Mouse (Mus musculus) limb, embryonic 12.5 days (tissue): ENCODE measurements around the gene Tank. TPM values are rescaled to one million over a fixed set of nuclear protein-coding genes. Genes with fewer than 3 reads are reported as not detected.
A peak's percentile ranks its signal among the peaks of the same experiment; 100 is the strongest.

Experiments
- ATAC-seq: fragments of 200-750 bp; cut with Nextera tagmentation; 2 replicates; pipeline ENCODE4 v1.8.0; 2017; ENCODE audit warnings: low read depth, moderate TSS enrichment; ENCODE audit not compliant: insufficient number of reproducible peaks, insufficient read depth, low FRiP score, low TSS enrichment
- H3K27ac ChIP-seq: fragments of 300-500 bp; sonication (generic); 2 replicates; pipeline ENCODE4 v1.5.1; 2016; ENCODE audit warnings: mild to moderate bottlenecking, moderate library complexity
- H3K27me3 ChIP-seq: fragments of 300-500 bp; sonication (generic); 2 replicates; pipeline ENCODE4 v1.6.1; 2016; ENCODE audit warnings: mild to moderate bottlenecking, moderate library complexity
- H3K36me3 ChIP-seq: fragments of 300-500 bp; sonication (generic); 2 replicates; pipeline ENCODE4 v1.6.1; 2016; ENCODE audit warnings: mild to moderate bottlenecking, moderate library complexity
- H3K4me1 ChIP-seq: fragments of 300-500 bp; sonication (generic); replicated peaks from 2 replicates; pipeline ENCODE4 v1.6.1; 2016
- H3K4me2 ChIP-seq: fragments of 300-500 bp; sonication (generic); 2 replicates; pipeline ENCODE4 v1.6.1; 2016; ENCODE audit warnings: mild to moderate bottlenecking, moderate library complexity
- H3K4me3 ChIP-seq: fragments of 300-500 bp; sonication (generic); replicated peaks from 2 replicates; pipeline ENCODE4 v1.5.1; 2016; ENCODE audit warnings: mild to moderate bottlenecking
- H3K9ac ChIP-seq: fragments of 300-500 bp; sonication (generic); replicated peaks from 2 replicates; pipeline ENCODE4 v1.6.1; 2016; ENCODE audit warnings: mild to moderate bottlenecking, moderate library complexity
- H3K9me3 ChIP-seq: fragments of 300-500 bp; sonication (generic); 2 replicates; pipeline ENCODE4 v1.6.1; 2016; ENCODE audit warnings: mild to moderate bottlenecking, moderate library complexity
- WGBS: fragments of 180-500 bp; shearing (Covaris S2); methylation state at CpG from one replicate; pipeline ENCODE4 v1.1.7; 2016; 5-methylcytosine and 5-hydroxymethylcytosine counted together
- polyA plus RNA-seq: library from polyadenylated mRNA; unstranded; fragments of >200 nt; fragmentation: Nextera tagmentation; extraction: Ambion mirVana; gene quantifications from 2 replicates; pipeline ENCODE4 v1.2.1, GENCODE M21; 2016

The Tank gene
- polyA plus RNA-seq, 1 experiment from 2014 or later, result 25.3 TPM

DNA sequence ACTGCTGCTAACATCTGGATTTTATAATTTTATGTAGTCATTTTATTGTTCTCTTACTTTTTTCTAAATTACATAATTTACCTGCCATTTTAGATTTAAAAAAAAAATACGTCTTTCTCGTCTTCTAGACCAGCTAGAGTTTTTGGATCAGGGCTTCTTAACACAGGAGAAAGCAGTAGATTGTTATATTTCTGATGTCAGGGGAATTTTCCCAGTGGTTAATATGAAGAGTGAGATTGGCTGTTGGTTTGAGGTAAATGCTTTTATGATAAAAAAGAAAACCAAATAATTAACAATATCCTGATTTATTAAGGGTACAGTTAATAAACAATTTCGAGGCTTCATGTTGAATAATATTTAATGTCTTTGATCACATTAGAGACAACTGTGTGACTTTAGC lies 1.7 kb downstream of the Tank start:
- 63% methylated on average over 3 of the region's 3 CpGs for WGBS
- H3K4me1 ChIP-seq, result peaks cover 5% of the 10 kb centered on the region; the same call in 1 of the 2 replicates
- H3K27me3 ChIP-seq, result no peaks in the 10 kb centered on the region
- H3K9ac ChIP-seq, result no peak overlapping the region
- no peak for ATAC-seq
- no peak overlapping the region for H3K4me3 ChIP-seq
- no peak overlapping the region for H3K27ac ChIP-seq
- no peak overlapping the region for H3K4me2 ChIP-seq
- H3K36me3 ChIP-seq, result no peaks in the 10 kb centered on the region
- H3K9me3 ChIP-seq, result no peaks in the 10 kb centered on the region

DNA sequence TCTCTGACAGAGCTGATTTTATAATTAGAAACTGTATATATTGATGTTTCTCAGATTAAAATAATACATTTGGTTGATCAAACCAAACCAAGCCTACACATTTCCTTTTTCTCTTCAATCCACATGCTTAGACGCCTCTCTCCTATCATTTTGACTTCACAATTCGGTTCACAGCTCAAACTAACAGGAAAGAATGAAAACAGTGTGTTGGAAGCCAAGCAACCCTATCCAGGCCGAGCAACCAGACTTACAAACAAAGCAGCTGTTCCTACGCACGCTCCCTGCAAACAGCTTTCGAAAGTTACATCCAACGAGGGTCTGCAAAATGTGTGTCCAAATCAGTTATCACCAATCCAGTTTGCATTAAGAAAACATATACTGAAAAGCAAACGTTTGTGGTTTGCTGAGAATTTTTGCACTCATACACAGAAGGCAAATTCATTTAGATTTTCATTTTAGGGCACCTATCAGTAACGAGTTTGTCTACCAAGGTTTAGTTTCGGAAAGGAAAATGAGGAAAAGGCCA lies 2.2 kb downstream of the Tank start:
- ATAC-seq, result no peak

DNA sequence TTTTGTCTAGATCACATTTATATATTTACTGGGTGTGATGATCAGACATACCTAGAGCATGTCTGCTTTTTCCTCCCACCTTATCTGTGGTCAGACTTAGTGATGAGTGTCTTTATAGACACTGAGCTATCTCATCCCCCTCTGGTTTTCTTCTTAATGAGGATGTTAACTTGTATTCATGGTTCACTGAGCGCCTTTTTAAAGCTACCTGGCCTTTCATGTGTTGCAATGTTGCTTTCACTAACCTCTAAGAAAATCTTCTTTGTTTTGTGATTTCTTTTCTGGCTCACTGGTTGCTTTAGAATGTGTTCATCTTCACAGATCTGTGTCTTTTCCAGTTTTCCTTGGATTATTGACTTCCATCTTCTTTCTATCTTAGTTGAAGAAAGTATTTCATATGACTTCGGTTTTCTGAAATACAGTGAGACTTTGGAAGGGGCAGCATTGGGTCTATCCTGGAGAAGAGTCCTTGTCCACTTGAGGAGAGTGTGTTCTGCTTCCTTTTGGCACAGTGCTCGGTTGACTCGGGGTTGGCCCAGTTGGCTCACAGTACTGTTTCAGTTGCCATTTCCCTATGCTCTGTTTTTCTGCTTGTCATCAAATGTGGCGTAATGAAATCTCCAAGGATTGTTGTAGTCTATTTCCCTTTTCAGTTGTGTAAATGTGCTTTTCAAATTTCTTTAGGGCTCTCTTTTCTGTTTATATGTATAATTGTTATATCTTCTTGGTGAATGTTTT lies 4.4 kb downstream of the Tank start:
- no peak overlapping the region for H3K4me3 ChIP-seq
- peaks cover 5% of the 10 kb centered on the region; the same call in 1 of the 2 replicates for H3K4me1 ChIP-seq
- no peaks in the 10 kb centered on the region for H3K36me3 ChIP-seq
- 87% methylated on average over 5 of the region's 5 CpGs for WGBS
- H3K27me3 ChIP-seq, result no peaks in the 10 kb centered on the region
- ATAC-seq, result no peak
- no peak overlapping the region for H3K9ac ChIP-seq
- H3K4me2 ChIP-seq, result no peak overlapping the region
- no peaks in the 10 kb centered on the region for H3K9me3 ChIP-seq
- no peak overlapping the region for H3K27ac ChIP-seq

More for the DNA sequence above, 2.2 kb downstream of the Tank start:
- 69% methylated on average over 10 of the region's 10 CpGs for WGBS
- Histone ChIP-seq H3K4me1 (peaks cover 5% of the 10 kb centered on the region; the same call in 1 of the 2 replicates), H3K4me2 (no peak overlapping the region), H3K9me3 (no peaks in the 10 kb centered on the region), H3K36me3 (no peaks in the 10 kb centered on the region), H3K9ac (no peak overlapping the region), H3K4me3 (no peak overlapping the region), H3K27me3 (no peaks in the 10 kb centered on the region), H3K27ac (no peak overlapping the region)

DNA sequence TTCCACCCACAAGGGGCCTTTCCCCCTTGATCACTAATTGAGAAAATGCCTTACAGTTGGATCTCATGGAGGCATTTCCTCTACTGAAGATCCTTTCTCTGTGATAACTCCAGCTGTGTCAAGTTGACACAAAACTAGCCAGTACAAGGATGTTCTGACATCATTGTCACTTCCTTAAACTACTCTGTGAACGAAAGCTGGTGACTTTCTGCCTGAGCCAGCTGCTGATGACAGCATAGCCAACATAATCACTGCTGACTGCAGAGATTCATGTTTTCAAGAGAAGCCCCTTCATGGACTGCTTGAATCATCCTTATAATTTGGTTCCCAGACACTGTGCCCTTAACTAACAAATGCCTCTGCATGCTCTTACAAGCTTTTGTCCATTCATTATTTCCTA lies 7.1 kb downstream of the Tank start:
- no peak overlapping the region for H3K27ac ChIP-seq

DNA sequence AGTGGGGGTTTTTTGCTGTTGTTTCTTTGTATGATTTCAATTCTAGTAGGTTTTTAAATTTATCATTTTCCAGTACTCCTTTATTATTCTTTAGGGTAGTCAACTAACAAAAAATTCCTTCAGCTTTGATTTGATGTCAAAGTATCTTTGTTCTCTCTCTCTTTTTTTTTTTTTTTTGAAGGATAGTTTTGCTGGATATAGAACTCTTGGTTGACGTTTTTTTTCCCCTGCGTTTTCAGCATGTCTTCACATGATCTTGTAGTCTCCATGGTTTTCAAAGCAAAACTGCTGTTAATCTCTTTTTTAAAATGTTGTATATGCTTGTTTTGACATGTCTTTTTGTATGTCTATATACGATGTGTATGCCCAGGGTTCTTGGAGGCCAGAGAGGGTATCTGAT lies 7.8 kb downstream of the Tank start:
- Histone ChIP-seq H3K27me3 (no peaks in the 10 kb centered on the region), H3K4me3 (no peak overlapping the region), H3K9me3 (no peaks in the 10 kb centered on the region), H3K9ac (no peak overlapping the region), H3K27ac (no peak overlapping the region), H3K4me1 (no peaks in the 10 kb centered on the region), H3K4me2 (no peak overlapping the region), H3K36me3 (no peaks in the 10 kb centered on the region)
- WGBS, result 90% methylated on average over 3 of the region's 3 CpGs
- ATAC-seq, result no peak

More for the DNA sequence above, 7.1 kb downstream of the Tank start:
- Histone ChIP-seq H3K9ac (no peak overlapping the region), H3K4me2 (no peak overlapping the region), H3K27me3 (no peaks in the 10 kb centered on the region), H3K4me3 (no peak overlapping the region), H3K9me3 (no peaks in the 10 kb centered on the region), H3K36me3 (no peaks in the 10 kb centered on the region), H3K4me1 (no peaks in the 10 kb centered on the region)
- no peak for ATAC-seq
- 78% methylated on average over 1 of the region's 1 CpGs for WGBS

DNA sequence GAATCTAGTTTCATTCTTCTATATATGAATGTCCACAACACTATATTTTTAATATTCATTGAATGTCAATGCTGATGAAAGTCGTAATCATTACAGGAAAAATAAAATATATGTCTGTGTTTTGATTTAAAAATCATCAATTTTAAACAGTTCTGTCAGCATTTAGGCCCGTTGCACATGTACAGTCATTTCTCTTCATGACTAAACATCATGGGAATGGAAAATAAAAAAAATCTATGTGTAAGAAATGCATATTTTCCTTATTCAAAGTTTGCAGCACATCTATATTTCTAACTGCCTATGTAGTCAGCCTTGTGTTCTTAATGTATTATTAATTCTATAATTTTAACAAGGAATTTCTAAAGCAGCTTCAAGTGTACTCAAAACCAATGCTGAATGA lies 12.4 kb downstream of the Tank start:
- no peak overlapping the region for H3K4me3 ChIP-seq
- WGBS, result 89% methylated on average over 2 of the region's 2 CpGs
- H3K36me3 ChIP-seq, result no peaks in the 10 kb centered on the region
- no peak for ATAC-seq
- H3K27ac ChIP-seq, result no peak overlapping the region
- H3K9ac ChIP-seq, result no peak overlapping the region
- no peaks in the 10 kb centered on the region; the same call in 1 of the 2 replicates for H3K4me1 ChIP-seq
- H3K27me3 ChIP-seq, result no peaks in the 10 kb centered on the region
- no peak overlapping the region for H3K4me2 ChIP-seq
- no peaks in the 10 kb centered on the region for H3K9me3 ChIP-seq

DNA sequence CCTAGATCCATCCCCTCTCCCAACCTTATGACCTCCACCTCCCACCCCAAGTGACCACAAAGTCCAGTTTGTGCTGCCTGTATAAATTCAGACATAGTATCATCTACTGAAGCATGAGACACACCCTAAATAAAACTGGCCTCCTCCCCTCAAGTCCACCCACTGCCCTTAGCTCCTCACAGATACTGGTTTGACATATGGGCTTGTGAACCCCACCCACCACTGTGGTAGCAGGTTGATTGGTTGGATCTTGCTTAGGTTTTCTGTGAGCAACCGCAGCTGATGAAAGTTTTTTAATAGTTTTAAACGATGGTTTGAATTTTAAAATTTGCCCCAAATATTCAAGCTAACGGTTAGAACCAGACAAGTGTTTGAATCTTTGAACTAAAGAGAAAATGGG lies 13.7 kb downstream of the Tank start:
- H3K4me3 ChIP-seq, result no peak overlapping the region
- H3K27me3 ChIP-seq, result no peaks in the 10 kb centered on the region
- no peaks in the 10 kb centered on the region; the same call in 1 of the 2 replicates for H3K4me1 ChIP-seq
- no peaks in the 10 kb centered on the region for H3K36me3 ChIP-seq
- WGBS, result 86% methylated on average over 3 of the region's 3 CpGs
- no peak for ATAC-seq
- no peak overlapping the region for H3K4me2 ChIP-seq
- H3K9ac ChIP-seq, result no peak overlapping the region
- no peak overlapping the region for H3K27ac ChIP-seq
- H3K9me3 ChIP-seq, result no peaks in the 10 kb centered on the region

DNA sequence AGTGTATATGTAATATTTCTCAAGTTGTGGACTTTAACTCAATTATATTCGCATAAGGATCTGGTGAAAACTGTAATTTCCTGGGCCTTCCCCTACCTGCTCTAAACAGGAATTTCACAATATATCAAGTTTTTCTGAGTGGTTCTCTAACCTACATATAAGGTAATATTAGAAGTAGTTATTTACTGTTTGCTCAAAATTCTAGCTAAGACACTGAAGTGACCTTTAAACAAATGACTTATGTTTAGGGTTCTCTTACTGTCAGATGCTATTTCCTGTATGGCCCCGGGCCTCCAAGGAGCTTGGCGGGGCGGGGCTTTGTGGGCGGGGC lies 14.3 kb downstream of the Tank start:
- 19% methylated on average over 5 of the region's 5 CpGs for WGBS
- peak overlapping the region; percentile 80 for H3K4me2 ChIP-seq
- no peak overlapping the region for H3K27ac ChIP-seq
- no peaks in the 10 kb centered on the region for H3K27me3 ChIP-seq
- peak overlapping the region; percentile 83 for H3K9ac ChIP-seq
- peak; percentile 34; the same call in 1 of the 2 replicates for ATAC-seq
- no peaks in the 10 kb centered on the region for H3K9me3 ChIP-seq
- no peaks in the 10 kb centered on the region for H3K36me3 ChIP-seq
- H3K4me3 ChIP-seq, result peak overlapping the region; percentile 86
- no peaks in the 10 kb centered on the region; the same call in 1 of the 2 replicates for H3K4me1 ChIP-seq

DNA sequence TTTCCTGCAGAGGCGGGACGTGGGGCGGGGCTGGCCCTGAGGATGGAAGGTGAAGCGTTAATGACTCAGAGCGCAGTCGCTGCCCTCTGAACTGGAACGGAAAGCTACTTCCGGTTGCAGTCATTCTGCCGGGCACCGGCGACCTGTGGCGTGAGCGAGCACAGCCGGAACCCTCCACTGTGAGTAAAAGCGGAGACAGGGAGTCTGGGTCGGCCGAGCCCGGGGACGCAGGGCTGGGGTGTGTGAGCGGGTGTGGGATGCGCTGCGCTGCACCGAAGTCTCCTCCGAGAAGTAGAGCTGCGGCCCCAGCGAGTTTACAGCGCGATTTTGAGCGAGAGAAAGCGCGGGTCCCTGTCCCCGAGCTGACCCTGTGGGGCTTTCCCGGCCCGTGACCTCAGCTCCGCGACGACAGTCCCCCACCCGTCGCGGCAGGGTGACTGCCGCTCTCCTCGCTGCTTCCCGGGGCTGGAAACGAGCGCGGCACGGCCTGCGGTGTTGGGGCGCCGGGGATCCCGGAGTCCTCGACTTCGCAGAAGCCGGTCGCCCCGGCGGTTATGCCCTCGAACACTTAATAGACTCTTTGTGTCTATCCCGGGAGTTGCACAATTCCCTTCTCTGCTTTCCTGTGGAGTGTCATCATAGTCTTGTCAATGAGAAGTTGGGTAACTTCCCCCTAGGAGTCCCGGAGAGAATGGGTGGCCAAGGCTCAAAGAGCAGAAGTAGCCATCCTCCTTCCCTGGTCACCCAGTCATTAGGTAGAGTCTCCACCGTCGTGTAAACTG lies 14.8 kb downstream of the Tank start:
- peak; percentile 97 for ATAC-seq
- H3K9ac ChIP-seq, result peak overlapping the region; percentile 83
- no peaks in the 10 kb centered on the region for H3K27me3 ChIP-seq
- H3K36me3 ChIP-seq, result no peaks in the 10 kb centered on the region
- H3K9me3 ChIP-seq, result no peaks in the 10 kb centered on the region
- H3K4me3 ChIP-seq, result peak overlapping the region; percentile 86
- H3K4me2 ChIP-seq, result peak overlapping the region; percentile 80
- under 1% methylated on average over 62 of the region's 62 CpGs for WGBS
- H3K27ac ChIP-seq, result peak overlapping the region; percentile 84
- no peaks in the 10 kb centered on the region; the same call in 1 of the 2 replicates for H3K4me1 ChIP-seq

DNA sequence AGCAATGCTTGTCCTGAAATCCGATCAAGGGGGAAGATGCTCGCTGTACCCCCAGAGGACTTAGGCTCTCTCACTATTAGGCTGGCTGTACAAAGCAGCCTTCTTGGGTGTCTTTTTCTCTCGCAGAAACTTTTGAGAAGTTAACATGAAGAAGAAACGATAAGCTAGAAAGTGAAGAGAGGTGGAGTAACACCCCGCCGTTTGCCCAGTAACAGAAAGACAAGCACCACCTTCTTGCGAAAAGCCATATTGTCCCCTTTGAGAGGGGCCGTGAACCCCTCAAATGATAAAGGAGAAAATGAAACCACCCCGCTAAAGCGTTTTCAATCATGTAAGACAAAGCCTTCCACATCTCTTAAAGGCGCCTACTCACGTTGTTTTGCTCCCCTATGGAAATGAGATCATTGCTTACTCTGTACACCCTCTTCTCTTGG lies 15.5 kb downstream of the Tank start:
- WGBS, result 2% methylated on average over 12 of the region's 12 CpGs
- Histone ChIP-seq H3K27ac (peak overlapping the region; percentile 84; the same call in 1 of the 2 replicates), H3K36me3 (no peaks in the 10 kb centered on the region)

DNA sequence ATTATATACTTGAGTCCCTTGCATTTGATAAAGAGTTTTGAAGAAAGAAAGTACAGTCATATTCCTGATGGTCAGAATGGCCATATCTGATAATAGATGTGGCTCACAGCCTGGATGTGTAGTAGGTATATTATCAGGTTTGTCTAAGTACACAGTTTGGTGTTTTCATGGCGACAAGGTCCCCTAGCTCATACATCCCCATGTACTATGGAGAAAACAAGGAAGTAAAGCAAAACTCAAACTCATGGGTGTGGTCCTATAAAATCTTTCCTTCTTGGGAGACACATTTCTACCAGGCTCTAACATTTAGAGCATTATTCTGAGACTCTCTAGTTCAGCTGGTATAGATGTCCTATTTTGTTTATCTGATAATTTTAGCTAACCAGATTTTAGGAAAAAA lies 21.3 kb downstream of the Tank start:
- Histone ChIP-seq H3K4me2 (no peak overlapping the region), H3K4me3 (no peak overlapping the region), H3K9ac (no peak overlapping the region), H3K36me3 (no peaks in the 10 kb centered on the region), H3K4me1 (no peaks in the 10 kb centered on the region; the same call in 1 of the 2 replicates), H3K27ac (no peak overlapping the region), H3K27me3 (no peaks in the 10 kb centered on the region), H3K9me3 (no peaks in the 10 kb centered on the region)
- no peak for ATAC-seq
- 95% methylated on average over 1 of the region's 1 CpGs for WGBS

More for the DNA sequence above, 15.5 kb downstream of the Tank start:
- Histone ChIP-seq H3K9ac (peak overlapping the region; percentile 83), H3K9me3 (no peaks in the 10 kb centered on the region), H3K4me1 (no peaks in the 10 kb centered on the region; the same call in 1 of the 2 replicates), H3K27me3 (no peaks in the 10 kb centered on the region), H3K4me3 (peak overlapping the region; percentile 86), H3K4me2 (peak overlapping the region; percentile 80)
- ATAC-seq, result no peak
